Mouse (Mus musculus) urinary bladder, postnatal 10 days (tissue): Measurements from ENCODE around the gene Eya4.
A peak's percentile ranks its signal among the peaks of the same experiment; 100 is the strongest.

Experiments used
- DNase-seq: peaks from one replicate; pipeline ENCODE4 v3.0.0; 2022; ENCODE audit warnings: low spot score

Gene Eya4

GRCm38 (mm10) chr10:23156866-23157625, 193.5 kb downstream of the Eya4 start:
- no peak for DNase-seq

GRCm38 (mm10) chr10:23150401-23150800, 200.2 kb downstream of the Eya4 start:
- DNase-seq: no peak

- no peak for DNase-seq
Measured at GRCm38 (mm10) chr10:23144616-23145015, 206.0 kb downstream of the Eya4 start.

- no peak for DNase-seq
Measured at GRCm38 (mm10) chr10:23127947-23128346, 222.6 kb downstream of the Eya4 start.

- no peak for DNase-seq
Measured at GRCm38 (mm10) chr10:23127151-23127550, 223.4 kb downstream of the Eya4 start.

- no peak for DNase-seq
Measured at GRCm38 (mm10) chr10:23126529-23126928, 224.1 kb downstream of the Eya4 start.

GRCm38 (mm10) chr10:23120437-23120836, 230.1 kb downstream of the Eya4 start:
- no peak for DNase-seq

GRCm38 (mm10) chr10:23116786-23117410, 233.7 kb downstream of the Eya4 start:
- DNase-seq: peak; percentile 37

GRCm38 (mm10) chr10:23116063-23116462, 234.5 kb downstream of the Eya4 start:
- no peak for DNase-seq

GRCm38 (mm10) chr10:23115321-23115720, 235.3 kb downstream of the Eya4 start:
- DNase-seq: no peak

GRCm38 (mm10) chr10:23108122-23108521, 242.5 kb downstream of the Eya4 start:
- DNase-seq: no peak

- no peak for DNase-seq
Measured at GRCm38 (mm10) chr10:23092517-23092916, 258.1 kb downstream of the Eya4 start.

- no peak for DNase-seq
Measured at GRCm38 (mm10) chr10:23091552-23091951, 259.0 kb downstream of the Eya4 start.

GRCm38 (mm10) chr10:23090323-23090722, 260.3 kb downstream of the Eya4 start:
- DNase-seq: no peak

- DNase-seq: no peak
Measured at GRCm38 (mm10) chr10:23089271-23089670, 261.3 kb downstream of the Eya4 start.

- no peak for DNase-seq
Measured at GRCm38 (mm10) chr10:23088764-23089163, 261.8 kb downstream of the Eya4 start.

GRCm38 (mm10) chr10:23086352-23087215, 264.0 kb downstream of the Eya4 start:
- no peak for DNase-seq

- DNase-seq: no peak
Measured at GRCm38 (mm10) chr10:23081548-23081828, 269.1 kb downstream of the Eya4 start.

- peak; percentile 79 for DNase-seq
Measured at GRCm38 (mm10) chr10:23080749-23081547, 269.6 kb downstream of the Eya4 start.

- no peak for DNase-seq
Measured at GRCm38 (mm10) chr10:23076691-23077385, 273.7 kb downstream of the Eya4 start.

- DNase-seq: no peak
Measured at GRCm38 (mm10) chr10:23073431-23073830, 277.2 kb downstream of the Eya4 start.
